Mouse (Mus musculus) adrenal gland, adult 8-10 months (tissue): ENCODE results near the gene AI413582. TPM values are rescaled to one million over a fixed set of nuclear protein-coding genes. Genes with fewer than 3 reads are reported as not detected.

Experiments used
- DNase-seq: peaks from one replicate; pipeline ENCODE4 v3.0.0; 2022
- total RNA-seq, 4 experiments: library from RNA; stranded (reverse); gene quantifications; 2 replicates each; pipeline ENCODE4 v1.2.4; 2022

The AI413582 gene
- total RNA-seq, 4 experiments from 2014 or later = 22.9 to 29.4 (median 23.4) TPM

DNA sequence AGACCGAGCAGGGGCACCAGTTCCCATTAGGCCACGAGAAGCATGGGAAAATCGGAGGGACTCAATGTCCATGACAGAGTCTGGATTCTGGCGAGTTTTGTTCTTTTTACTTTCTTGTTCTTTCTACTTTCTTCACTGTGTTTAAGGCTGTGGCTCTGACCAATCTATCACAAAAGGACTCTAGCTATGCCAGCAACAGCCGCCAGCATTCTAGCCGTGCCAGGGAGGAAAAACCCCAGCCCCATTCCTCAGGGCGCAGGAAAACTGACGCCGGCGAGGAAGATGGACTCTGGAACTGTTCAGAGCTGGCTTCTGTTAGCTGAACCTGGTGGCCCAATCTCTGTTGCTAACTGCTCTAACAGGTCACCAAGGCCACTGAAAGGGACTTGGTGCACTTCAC lies 12.9 kb upstream of the AI413582 start:
- no peak for DNase-seq

DNA sequence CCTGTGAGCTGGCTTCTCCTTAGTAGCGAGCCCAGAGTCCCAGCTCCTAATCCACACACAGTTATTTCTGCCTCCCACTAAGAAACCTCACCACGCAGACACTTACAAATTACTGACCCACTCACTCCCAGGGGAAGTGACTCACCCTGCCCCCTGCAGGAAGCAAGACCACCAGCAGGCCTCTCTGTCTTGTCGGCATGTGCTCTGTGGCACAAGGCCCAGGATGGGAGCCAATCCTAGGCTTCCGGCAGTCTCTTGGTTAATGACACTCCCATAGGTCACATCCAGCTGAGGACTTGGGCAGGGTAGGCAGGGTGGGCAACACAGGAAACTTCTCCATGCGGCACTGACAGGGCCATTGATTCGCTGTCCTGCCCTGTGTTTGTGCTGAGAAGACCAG lies 11.9 kb upstream of the AI413582 start:
- DNase-seq = no peak

DNA sequence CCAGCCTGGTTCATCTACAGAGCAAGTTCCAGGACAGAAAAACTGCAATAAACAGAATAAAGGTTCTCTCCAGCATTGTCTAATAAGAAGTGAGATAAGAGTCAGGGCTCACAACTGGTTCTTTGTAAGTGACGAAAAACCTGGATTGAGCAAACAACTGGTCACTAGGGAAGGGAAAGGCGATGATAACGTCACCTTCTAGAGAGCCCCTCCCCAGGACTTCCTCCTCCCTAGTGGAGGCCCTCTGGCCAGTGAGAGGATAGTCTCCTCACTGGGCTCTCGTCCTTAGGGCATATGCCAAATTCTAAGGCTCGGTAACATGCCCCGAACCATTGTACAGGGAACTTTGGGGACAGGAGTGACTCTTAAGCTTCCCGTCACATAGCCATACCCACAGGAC lies 10.5 kb upstream of the AI413582 start:
- DNase-seq = no peak

DNA sequence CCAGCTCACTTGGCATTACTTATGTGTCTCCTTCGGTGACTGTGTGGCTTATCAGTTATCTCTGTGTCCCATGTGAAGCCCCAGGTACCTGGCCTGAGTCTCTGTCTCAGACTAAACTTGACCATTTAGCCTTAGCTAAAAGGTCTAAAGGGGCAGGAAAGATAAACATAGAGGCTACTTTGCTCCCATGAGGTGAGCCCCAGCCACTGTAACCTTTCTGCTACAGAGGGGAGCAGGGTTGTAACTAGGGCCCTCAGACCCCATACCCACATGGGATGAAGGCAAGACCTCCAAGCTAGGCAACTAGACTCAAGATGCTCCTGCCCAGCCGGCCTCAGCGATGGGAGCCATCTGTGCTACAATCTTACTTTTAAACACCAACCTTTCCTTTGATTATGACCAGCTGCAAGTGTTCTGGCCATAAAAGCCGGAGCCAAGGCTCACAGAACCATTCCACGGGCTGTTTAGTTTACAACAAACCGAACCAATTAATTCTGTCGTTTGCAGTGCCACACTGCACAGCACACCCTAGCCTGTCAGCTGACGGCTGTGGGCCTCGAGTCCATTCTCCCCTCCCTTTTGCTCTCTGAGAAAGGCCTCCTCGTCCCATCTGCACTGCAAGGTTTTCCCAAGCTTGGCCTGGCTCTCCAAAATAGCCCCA lies 9.7 kb upstream of the AI413582 start:
- no peak for DNase-seq

DNA sequence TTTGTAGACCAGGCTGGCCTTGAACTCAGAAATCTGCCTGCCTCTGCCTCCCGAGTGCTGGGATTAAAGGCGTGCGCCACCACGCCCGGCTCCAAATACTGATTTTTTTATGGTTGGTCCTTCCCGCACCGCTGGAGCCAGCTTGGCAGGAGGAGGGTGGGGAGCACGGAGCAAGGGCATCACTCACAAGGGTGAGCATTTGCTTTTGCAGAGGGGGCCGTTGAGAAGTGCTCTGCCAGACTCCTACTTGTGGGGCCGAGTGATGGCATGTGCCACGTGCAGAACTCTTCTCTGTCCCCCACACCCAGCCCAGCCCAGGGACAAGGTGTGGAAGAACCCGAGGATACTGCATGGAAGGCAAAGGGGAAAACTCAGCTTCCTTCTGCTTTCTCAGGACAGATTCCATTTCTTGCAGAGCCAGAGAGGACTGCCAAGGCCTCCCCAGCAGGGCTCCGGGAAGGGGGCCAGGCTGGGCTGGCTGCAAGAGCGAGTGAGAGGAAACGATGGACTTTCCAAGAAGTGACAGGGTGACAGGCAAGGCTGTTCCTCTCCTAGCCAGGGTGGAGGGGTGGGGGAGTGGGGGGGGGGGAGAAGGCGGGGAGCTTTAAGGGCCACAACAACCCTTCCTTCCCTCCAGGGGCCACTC lies 9.0 kb upstream of the AI413582 start:
- DNase-seq = no peak

DNA sequence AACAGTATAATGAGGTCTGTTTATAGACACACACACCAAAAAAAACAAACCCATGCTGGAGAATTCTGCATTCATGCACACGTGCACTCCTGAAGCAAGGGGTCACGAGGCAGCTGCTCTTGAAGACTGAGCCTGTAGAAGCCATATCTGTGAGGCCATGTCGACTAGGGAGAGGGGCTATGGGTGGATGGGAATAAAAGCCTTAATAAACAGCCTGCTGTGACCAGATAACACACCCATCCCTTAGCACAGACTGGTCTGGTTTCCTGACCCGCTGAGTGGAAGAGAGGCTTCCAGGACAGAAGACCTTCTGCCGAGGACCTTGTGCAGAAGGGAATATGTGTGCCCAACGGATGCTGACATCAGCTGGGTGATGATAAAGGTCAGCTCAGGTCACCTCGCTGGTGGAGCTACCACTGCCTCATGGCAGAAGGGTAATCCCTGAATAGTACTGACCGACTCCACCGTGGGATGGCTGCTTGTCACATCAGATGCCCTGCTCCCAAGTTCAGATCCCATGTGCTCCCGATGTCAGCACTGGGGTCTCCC lies 8.3 kb upstream of the AI413582 start:
- no peak for DNase-seq

DNA sequence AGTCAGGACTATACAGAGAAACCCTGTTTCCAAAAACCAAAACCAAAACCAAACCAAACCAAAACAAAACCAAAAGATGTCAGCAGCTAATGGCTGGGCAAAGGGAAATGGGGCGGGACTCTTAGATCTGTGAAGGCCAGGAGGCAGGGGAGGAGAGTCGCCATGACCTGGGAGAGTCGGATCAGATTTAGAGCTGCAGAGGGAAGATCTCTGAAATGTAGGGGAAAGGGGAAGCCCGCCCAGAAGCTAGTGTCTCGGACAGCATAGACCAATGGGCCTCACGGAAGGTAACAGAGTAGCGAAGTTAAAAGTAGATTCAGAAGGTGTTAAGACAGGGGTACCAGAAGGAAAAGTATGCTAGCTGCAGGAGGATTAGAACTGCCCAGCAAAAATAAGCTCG lies 5.8 kb upstream of the AI413582 start:
- DNase-seq = no peak

DNA sequence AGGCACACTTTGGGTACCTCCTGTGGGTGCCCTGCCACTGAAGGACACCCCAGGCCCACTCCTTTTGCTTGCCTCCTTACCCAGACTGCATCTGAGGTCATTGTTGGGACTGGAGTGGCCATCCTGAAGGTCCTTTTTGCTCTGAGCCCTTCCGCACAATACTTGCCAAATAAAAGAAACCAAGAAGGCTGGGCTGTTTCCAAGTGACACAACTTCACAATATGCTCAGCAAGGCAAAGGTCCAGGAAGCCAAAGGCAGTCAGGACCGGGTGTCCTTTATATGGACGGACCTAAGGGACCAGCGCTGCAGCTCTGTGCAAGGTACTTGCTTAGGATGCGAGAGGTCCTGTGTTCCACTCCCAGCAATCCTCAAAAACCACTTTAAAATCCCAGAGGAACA lies 2.7 kb upstream of the AI413582 start:
- DNase-seq = no peak

DNA sequence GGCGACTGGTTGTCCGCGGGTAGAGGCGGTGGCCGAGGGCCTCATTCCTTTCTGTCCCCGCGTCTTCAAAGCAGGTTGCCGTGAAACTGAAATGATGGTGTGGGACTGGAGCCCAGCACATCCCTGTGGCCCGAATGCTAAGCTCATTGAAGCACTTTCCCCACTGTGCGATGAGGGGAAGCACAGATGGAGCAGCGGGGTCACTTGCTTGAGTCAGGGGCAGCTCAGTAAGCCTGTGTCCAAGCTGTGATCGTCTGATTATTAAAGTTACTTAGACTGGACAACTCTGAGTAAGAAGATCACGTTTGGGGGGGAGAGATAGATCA lies 349 bp upstream of the AI413582 start:
- DNase-seq = no peak

DNA sequence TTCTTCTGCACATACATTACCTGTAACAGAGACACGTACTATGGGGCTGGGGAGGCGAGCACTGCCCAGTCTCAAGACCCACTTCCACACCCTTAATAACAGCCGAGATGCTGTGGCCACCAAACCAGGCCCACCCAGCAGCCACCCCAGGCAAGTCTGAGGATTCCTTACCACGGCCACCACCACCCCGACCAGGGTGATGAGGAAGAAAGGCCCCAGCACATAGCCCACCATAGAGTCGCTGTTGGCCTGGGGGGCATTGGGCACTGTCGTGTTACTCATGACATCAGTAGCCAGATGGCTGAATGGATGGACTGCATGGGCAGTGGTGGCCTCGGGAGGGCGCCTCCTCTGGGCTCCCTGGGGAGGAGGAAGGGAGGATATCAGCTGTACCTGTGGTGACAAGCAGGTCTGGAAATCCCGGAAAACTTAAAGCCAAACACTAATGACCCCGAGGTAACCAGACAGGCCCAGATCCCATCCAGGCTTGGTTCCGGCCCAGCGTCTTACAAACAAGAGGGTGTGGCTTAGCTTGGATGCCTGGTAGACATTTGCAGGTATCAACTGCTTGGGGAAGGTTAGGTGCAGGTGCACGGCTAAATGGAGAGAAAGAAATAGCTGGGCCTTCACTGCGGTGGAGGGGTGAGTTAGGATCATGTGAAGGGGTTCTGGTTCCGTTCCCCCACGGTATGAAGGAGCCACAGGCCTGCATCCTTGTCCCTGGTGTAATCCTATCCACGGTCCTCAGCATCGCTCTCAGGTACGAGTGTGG lies 979 bp downstream of the AI413582 start:
- DNase-seq = no peak

DNA sequence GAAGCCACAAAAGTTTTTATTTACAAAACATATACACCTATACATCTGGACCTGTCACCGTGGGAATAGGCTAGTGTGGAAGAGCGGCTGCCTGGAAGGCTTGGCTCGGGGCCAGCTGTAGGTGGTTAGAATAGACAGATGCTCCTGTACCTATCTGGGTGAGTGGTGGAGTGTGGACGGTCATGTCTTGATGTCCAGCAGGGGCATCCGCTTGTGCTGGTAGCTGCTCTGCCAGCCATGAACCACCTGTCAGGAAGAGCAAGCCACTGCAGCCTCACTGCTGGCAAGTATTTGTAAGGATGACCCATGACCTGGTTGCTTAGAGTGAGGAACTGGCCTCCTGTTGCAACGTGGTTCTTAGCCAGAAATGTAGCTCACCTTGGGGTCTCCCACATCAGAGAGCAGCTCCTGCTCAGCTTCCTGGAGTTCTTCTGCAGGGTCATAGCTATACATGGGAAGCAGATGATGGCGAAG lies 1.7 kb downstream of the AI413582 start:
- DNase-seq = no peak

DNA sequence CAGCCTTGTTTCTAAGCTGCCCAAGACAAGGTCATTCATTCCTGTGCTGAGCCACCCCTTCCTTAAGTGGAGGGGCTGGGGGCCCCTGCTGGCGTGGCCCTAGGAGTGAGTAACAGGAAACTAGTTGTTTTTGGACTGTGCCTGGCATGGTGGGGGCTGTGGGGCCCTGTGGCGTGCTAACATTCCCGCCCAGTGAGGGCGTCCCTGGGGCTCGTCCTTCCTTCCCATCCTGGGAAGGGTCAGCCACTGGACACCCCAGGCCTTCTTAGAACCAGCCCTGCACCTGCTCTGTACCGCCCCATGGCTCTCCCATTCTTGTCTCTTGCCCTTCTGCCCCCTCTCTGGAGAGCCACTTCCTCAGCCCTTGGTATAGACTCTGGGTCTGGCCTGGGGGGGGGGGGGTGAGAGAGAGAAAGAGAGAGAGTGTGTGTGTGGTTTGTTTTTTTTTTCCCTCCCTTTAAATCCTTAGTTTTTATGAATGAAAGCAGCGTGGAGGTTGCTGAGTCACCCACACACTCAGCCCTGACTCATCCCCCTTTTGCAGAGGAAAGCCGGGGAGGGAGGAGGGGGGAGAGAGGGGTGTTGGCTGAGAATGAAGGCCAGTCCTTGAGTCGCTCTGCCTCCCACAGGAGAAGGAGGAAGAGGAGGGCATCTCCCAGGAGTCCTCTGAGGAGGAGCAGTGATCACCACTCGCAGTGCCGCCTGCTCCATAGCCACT lies 3.6 kb downstream of the AI413582 start:
- DNase-seq = peak; percentile 84

DNA sequence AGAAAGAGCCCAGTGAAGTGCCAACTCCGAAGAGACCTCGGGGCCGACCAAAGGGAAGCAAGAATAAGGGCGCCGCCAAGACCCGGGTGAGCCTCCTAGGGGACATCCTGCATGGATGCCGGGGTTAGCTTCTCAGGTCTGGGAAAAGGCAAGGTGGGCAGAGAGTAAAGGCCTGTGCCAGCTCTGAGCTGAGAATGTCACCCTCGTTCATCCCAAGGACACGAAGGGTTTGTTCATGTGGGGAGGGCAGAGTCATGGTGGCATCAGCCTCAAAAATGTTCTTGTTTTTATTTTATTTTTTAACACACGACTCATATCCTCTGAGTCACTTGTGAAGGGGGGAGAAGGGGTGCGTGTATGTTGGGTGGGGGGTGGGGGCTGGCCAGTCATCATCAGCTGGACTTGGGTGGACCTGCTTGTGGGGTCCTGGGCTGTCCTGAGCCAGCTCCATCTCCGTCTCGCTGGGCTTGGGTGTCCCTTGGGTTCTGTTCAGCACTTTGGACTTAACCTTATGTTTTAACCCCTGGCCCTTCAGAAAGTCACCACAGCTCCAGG lies 4.6 kb downstream of the AI413582 start:
- DNase-seq = no peak

DNA sequence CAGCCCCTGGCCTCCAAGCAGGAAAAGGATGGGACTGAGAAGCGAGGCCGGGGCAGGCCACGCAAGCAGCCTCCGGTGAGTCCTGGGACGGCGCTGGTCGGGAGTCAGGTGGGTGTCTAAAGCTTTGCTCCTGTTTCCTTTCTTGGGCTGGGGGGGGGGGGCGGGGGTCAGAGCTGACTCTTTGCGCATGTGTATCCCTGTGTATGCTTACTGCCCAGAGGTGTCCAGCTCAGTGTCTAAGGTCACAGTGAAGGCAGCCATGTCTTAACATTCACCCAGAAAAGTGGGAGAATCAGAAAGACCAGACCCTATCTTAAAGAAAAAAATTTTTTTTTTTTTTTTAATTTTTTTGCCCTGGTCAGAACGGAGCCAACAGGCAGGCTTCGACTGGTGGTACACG lies 6.0 kb downstream of the AI413582 start:
- no peak for DNase-seq

DNA sequence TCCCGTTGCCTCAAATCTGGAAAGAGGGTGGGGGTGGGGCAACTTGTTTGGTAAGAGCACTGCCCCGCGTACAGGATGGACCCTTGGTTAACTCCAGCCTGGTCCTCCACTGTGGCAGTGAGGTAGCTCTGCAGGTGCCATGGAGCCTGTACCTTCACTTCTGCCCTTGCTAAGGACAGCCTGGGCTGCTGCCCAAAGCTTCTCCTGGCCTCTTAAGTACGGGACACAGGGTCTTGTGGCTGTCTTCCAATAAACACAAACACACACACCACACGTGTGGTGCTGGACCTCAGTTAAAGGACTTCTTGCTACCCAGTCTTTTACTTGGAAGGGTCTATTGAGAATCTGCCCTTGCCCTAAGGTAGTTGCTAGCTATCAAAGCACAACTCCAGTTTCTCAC lies 6.7 kb downstream of the AI413582 start:
- no peak for DNase-seq

DNA sequence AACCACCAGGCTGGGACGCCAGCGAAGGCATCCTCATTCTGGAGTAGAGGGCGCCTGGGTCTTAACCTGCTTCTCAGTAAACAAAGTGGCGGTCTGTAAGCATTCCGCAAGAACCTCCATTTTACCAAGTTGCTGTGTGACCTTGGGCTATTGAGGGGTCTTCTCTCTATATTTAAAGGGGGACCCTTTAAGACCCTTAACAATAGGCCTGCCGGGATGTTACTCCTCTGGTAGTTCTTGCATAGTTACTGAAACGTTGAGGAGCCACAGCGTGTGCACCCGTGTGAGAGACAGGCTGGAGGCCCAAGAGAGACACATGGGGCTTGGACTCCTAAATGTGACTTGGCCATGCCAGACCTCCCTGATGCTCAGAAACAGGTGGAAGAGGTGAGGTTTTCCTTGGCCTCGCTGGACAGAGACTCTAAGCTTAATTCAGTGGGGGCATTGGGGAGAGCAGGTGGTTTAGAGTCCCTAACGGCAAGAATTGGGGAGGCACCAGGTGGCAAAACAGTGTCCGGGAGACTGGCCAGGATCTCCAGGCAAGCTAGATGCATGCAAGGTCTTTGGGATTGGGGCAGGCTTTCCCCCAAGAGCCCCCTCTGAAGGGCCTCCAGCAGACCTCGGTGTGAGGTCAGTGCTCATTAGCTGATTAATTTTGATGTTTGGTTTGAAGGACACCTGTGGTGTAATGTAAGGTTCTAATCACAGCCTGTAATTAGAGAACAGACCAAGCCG lies 7.5 kb downstream of the AI413582 start:
- DNase-seq = no peak

DNA sequence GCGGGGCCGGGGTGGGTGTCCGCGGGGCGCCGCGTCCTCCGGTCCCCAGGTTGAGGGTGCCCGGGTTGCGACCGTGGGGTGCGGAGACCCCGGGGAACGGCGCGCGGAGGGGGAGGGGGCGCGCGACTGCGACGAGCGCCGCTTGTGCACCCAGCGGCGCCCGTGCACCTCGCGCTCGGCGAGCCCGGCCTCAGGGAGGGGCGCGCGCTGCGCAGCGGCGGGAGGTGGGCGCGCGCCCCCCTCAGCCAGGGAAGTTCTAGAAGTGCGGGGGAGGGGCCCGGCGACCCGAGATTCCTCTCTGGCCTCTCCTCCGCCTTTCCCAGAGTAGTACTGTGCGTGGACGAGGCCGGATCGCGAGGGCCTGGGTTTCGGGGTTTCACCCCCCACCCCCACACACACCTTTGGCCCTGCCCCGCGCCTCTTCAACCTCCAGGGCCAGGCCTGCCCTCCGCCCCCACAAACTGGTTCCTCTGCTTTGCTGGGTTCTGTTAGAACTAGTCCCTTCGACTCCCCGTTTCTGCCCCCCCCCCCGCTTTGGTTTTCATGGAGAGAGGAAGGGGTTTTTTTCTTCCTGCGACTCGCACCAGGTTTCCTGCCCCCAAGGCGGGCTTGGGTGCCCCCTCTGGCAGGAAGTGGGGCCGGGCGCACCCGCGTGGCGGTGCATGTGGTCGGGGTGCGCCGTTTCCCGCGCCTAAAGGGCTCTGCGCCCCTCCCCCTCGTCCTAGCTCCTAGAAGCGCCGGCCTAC lies 8.2 kb downstream of the AI413582 start:
- no peak for DNase-seq

DNA sequence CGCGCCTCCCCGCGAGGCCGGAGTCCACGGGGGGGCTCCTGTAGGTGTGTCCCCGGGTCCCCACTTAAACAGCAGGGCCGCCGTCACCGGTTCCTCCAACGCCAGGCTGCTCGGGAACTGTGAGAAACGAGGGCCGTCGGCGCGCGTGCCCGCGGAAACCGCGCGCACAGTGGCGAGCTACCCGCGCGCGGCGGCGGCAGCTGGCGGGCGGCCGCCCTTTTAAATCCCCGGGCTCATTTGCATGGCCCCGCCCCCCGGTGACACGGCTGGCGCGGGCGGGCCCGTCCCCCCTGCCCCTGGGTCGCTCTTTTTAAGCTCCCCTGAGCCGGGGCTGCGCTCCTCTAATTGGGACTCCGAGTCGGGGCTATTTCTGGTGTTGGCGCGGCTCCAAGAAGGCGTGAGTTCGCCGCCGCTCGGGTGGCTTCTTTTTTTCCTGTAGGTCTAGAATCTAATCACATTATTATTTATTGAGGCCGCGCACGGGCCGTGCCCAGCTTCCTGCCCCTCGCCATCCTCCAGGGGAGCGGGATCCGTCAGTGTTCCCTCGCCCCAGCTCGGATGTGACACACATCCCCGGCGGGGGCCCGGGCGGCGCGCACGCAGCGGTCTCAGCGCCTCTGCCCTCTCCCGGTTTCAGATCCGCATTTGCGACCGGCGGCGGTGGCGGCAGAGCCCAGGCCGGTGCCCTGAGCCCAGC lies 9.1 kb downstream of the AI413582 start, which contains the start of gene Hmga1:
Gene Hmga1, plus strand, starts transcription at position 183 of the 697 bp plus-strand sequence.
- DNase-seq = peak; percentile 67

DNA sequence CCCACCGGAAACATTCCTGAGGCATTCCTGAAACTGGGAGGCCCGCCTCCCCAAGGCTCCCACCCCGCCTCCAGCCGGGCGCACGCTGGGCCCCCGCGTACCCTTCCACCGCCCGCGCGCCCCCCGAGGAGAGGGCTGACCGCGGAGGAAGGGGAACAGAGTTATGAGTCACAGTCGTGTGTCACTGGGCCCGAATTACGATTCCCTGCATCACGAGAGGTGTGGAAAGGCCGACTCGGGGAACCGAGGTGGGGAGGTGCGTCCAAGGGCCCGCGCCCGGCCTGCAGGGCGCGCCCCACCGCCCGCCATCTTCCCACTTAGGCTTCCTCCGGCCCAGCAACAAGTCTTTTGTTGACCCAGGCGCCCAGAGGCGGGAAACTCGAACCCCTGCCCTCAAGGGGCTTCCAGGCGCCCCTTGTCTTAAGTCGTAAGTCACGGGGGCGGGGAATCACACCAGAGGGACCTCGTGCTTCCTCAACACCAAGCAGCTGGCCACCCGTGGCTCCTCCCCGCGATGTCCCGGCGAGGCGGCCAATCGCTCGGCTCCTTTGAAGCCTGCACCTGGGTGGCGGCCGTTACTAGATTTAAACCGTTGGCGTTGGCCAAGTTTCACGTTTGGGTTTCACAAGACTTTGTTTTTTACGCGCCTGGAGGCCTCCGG lies 9.9 kb downstream of the AI413582 start:
- DNase-seq = no peak

DNA sequence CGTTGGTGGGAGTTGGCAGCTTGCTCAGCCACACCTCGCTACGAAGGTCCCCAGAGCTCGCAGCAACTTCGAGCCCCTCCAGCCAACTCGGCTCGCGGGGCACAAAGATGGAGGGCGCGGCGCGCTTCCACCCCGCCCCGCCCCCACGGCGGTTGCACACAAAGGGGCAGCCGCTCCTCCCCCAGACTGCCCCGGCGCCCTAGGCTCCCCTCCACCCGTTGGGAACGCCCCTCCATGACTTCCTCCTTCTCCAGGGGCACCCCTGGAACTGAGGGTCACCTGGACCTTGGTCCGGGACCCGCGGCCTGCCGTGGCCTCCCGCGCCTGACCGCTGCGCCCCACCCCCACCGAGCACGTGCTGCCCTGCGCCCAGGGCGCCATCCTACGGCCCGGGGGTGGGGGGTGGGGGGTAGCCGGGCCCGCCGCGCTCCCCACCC lies 10.5 kb downstream of the AI413582 start:
- DNase-seq = no peak
